Mouse (Mus musculus) cerebellum, adult 2 months (tissue): ENCODE results near the gene Plekha5.

Experiments used
- CTCF ChIP-seq: fragments of 200-500 bp; IDR thresholded peaks from 2 replicates; pipeline ENCODE4 v1.5.1; 2011; ENCODE audit warnings: low read depth, mild to moderate bottlenecking, control low read depth, low read length, moderate library complexity, borderline replicate concordance; ENCODE audit not compliant: insufficient read depth
- POLR2A ChIP-seq: fragments of 200-500 bp; IDR thresholded peaks from 2 replicates; pipeline ENCODE4 v1.6.1; 2011; ENCODE audit warnings: low read length, control low read depth, borderline replicate concordance; ENCODE audit not compliant: insufficient read depth

- TF ChIP-seq POLR2A (no peak), CTCF (no peak)
Observed at GRCm38 (mm10) chr6:140486685-140487084, 62.8 kb downstream of the Plekha5 start.
